Mouse (Mus musculus) heart, adult 2 months (tissue): Measurements from ENCODE around the gene Iah1.

ENCODE experiments used
- CTCF ChIP-seq: fragments of 200-600 bp; IDR thresholded peaks from 2 replicates; pipeline ENCODE4 v1.8.1; 2022; ENCODE audit warnings: antibody characterized with exemption, mild to moderate bottlenecking, moderate library complexity
- EP300 ChIP-seq: fragments of 200-500 bp; IDR thresholded peaks from 2 replicates; pipeline ENCODE4 v1.6.1; 2011; ENCODE audit warnings: low read depth, low read length, control low read depth; ENCODE audit not compliant: insufficient read depth
- POLR2A ChIP-seq: fragments of 200-500 bp; IDR thresholded peaks from 2 replicates; pipeline ENCODE4 v1.6.1; 2011; ENCODE audit warnings: mild to moderate bottlenecking, low read depth, low read length, control low read depth; ENCODE audit not compliant: insufficient read depth

DNA sequence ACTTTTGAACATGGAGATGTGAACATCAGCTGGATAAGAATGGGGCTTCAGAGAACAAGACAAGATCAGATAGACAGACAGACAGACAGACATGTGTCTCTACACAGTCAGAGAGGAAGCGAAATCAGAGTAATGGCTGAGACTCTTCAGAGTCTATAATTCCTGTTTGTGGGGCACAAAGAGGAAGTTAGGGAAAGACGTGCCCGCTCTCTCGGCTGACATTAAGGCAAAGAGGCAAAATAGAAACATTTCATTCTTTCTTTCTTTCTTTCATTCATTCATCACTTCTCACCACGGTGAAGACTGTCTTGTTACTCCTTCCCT lies 52.9 kb downstream of the Iah1 start:
- TF ChIP-seq POLR2A (no peak), CTCF (no peak), EP300 (no peak)
